Comparison of ENCODE assay signal across 8 mouse cellular contexts in genomic region chr1:92895089-92895488, GRCm38 (mm10). TPM values are rescaled to one million over a fixed set of nuclear protein-coding genes. Genes with fewer than 3 reads are reported as not detected.
DNase-seq lines count a peak whose midpoint lies in the region; TF ChIP-seq lines count a peak whose summit lies in the region.

No protein-coding gene starts in this region.

- H3K4me1 ChIP-seq in bone marrow macrophage, adult 2 months (ENCODE audit: control insufficient read depth, insufficient read depth, low read length): no peaks in the 10 kb centered on the region
- H3K4me1 ChIP-seq in embryonic fibroblast, embryonic 13.5 days (ENCODE audit: control insufficient read depth, insufficient read depth, low read length): no peaks in the 10 kb centered on the region

- peak; percentile 91 for DNase-seq in ES-CJ7 (ENCODE audit: low read depth, low spot score)
- peak; percentile 73 to 80 for DNase-seq in heart, postnatal 14 days
- DNase-seq in layer of hippocampus, adult 18-20 months (ENCODE audit: low spot score in 2 of 2): peak; percentile 79 to 91
- DNase-seq in lung, postnatal 14 days: peak; percentile 69
- peak; percentile 93 for DNase-seq in retina, embryonic 14.5 days (ENCODE audit: low spot score)
- DNase-seq in thymus, postnatal 36 days: peak; percentile 68 to 71

- H3K4me3 ChIP-seq in bone marrow macrophage, adult 2 months (ENCODE audit: insufficient read depth, low read length): no peak overlapping the region
- no peak overlapping the region for H3K4me3 ChIP-seq in embryonic fibroblast, embryonic 13.5 days (ENCODE audit: insufficient read depth, low read length)

- no peak overlapping the region for H3K27ac ChIP-seq in bone marrow macrophage, adult 2 months (ENCODE audit: insufficient read depth, low read depth, low read length)
- H3K27ac ChIP-seq in embryonic fibroblast, embryonic 13.5 days (ENCODE audit: insufficient read depth, low read length): no peak overlapping the region

- no peak for TF ChIP-seq POLR2A in bone marrow macrophage, adult 2 months (IDR thresholded peaks at IDR 0.05; ENCODE audit: borderline replicate concordance, low read depth, low read length)
- no peak for TF ChIP-seq POLR2A in embryonic fibroblast, embryonic 13.5 days (IDR thresholded peaks at IDR 0.05; ENCODE audit: low read depth, low read length)

- peak; percentile 85 for TF ChIP-seq CTCF in bone marrow macrophage, adult 2 months (IDR thresholded peaks at IDR 0.05; ENCODE audit: low read depth, low read length)
- peak; percentile 85 for TF ChIP-seq CTCF in embryonic fibroblast, embryonic 13.5 days (IDR thresholded peaks at IDR 0.05; ENCODE audit: borderline replicate concordance, insufficient read depth, low read length)

- intact Hi-C loops in heart, postnatal 14 days (cut with DNase I): loop anchor here (5.0 kb wide), 1 partner anchor 198 kb away; no protein-coding TSS in a partner anchor

RNA-seq across cellular contexts. Expression of gene Ankmy1, which starts 7.6 kb away (rescaled TPM):
- polyA plus RNA-seq in bone marrow macrophage, adult 2 months (2012; ENCODE audit: insufficient read depth, insufficient read length, missing spikeins): not detected in 2 replicates
- 0.25 and 0.45 TPM in 2 replicates for polyA plus RNA-seq in embryonic fibroblast, embryonic 13.5 days (2011; ENCODE audit: insufficient read length, low read depth, missing spikeins)
- total RNA-seq in heart, postnatal 14 days (2021): under 1 TPM; 0.14 to 0.20 TPM
- total RNA-seq in layer of hippocampus, adult 18-20 months (2021): under 1 TPM; 0.42 to 0.53 TPM

RNA-seq across cellular contexts. Expression of gene Dusp28, which starts 11.7 kb away (rescaled TPM):
- polyA plus RNA-seq in bone marrow macrophage, adult 2 months (2012; ENCODE audit: insufficient read depth, insufficient read length, missing spikeins): 5.8 and 6.8 TPM in 2 replicates
- 3.0 and 3.3 TPM in 2 replicates for polyA plus RNA-seq in embryonic fibroblast, embryonic 13.5 days (2011; ENCODE audit: insufficient read length, low read depth, missing spikeins)
- 10 to 100 TPM; 10.7 to 12.6 TPM for total RNA-seq in heart, postnatal 14 days (2021)
- total RNA-seq in layer of hippocampus, adult 18-20 months (2021): 10 to 100 TPM; 16.0 to 17.9 TPM

RNA-seq across cellular contexts. Expression of gene Rnpepl1, which starts 15.5 kb away (rescaled TPM):
- polyA plus RNA-seq in bone marrow macrophage, adult 2 months (2012; ENCODE audit: insufficient read depth, insufficient read length, missing spikeins): 81.0 and 87.3 TPM in 2 replicates
- 30.9 and 33.3 TPM in 2 replicates for polyA plus RNA-seq in embryonic fibroblast, embryonic 13.5 days (2011; ENCODE audit: insufficient read length, low read depth, missing spikeins)
- 10 to 100 TPM; 68.3 to 76.0 TPM for total RNA-seq in heart, postnatal 14 days (2021)
- 10 to 100 TPM; 32.5 to 33.6 TPM for total RNA-seq in layer of hippocampus, adult 18-20 months (2021)

RNA-seq across cellular contexts. Expression of gene Capn10, which starts 39.1 kb away (rescaled TPM):
- 6.8 and 11.9 TPM in 2 replicates for polyA plus RNA-seq in bone marrow macrophage, adult 2 months (2012; ENCODE audit: insufficient read depth, insufficient read length, missing spikeins)
- polyA plus RNA-seq in embryonic fibroblast, embryonic 13.5 days (2011; ENCODE audit: insufficient read length, low read depth, missing spikeins): 9.4 and 11.1 TPM in 2 replicates
- 1 to 10 TPM; 7.5 to 9.6 TPM for total RNA-seq in heart, postnatal 14 days (2021)
- total RNA-seq in layer of hippocampus, adult 18-20 months (2021): 10 to 100 TPM; 42.4 to 43.2 TPM

RNA-seq across cellular contexts. Expression of gene Gpr35, which starts 55.6 kb away (rescaled TPM):
- 0.62 and 1.4 TPM in 2 replicates for polyA plus RNA-seq in bone marrow macrophage, adult 2 months (2012; ENCODE audit: insufficient read depth, insufficient read length, missing spikeins)
- polyA plus RNA-seq in embryonic fibroblast, embryonic 13.5 days (2011; ENCODE audit: insufficient read length, low read depth, missing spikeins): 0.21 and 0.58 TPM in 2 replicates
- under 1 TPM; 0.48 to 0.61 TPM for total RNA-seq in heart, postnatal 14 days (2021)
- under 1 TPM; 0.52 to 0.71 TPM for total RNA-seq in layer of hippocampus, adult 18-20 months (2021)
